Mouse (Mus musculus) intestine, postnatal 0 days (tissue): ENCODE data around the gene Vinac1. TPM values are rescaled to one million over a fixed set of nuclear protein-coding genes. Genes with fewer than 3 reads are reported as not detected.

Experiments
- ATAC-seq: fragments of 200-750 bp; cut with Nextera tagmentation; 2 replicates; pipeline ENCODE4 v1.8.0; 2017; ENCODE audit warnings: mild to moderate bottlenecking, moderate TSS enrichment, moderate library complexity
- H3K27ac ChIP-seq: fragments of 300-500 bp; sonication (generic); 2 replicates; pipeline ENCODE4 v1.5.1; 2014; ENCODE audit warnings: mild to moderate bottlenecking, low read depth, low read length, moderate library complexity
- H3K27me3 ChIP-seq: fragments of 300-500 bp; sonication (generic); replicated peaks from 2 replicates; pipeline ENCODE4 v1.6.1; 2014; ENCODE audit warnings: low read length, mixed read lengths; ENCODE audit not compliant: control insufficient read depth, insufficient read depth
- H3K36me3 ChIP-seq: fragments of 300-500 bp; sonication (generic); 2 replicates; pipeline ENCODE4 v1.6.1; 2014; ENCODE audit warnings: mild to moderate bottlenecking, moderate library complexity; ENCODE audit not compliant: control insufficient read depth, insufficient read depth
- H3K4me1 ChIP-seq: fragments of 300-500 bp; sonication (generic); replicated peaks from 2 replicates; pipeline ENCODE4 v1.6.1; 2014; ENCODE audit warnings: antibody characterized with exemption, low read length, mixed read lengths; ENCODE audit not compliant: control insufficient read depth, insufficient read depth
- H3K4me2 ChIP-seq: fragments of 300-500 bp; sonication (generic); replicated peaks from 2 replicates; pipeline ENCODE4 v1.6.1; 2014; ENCODE audit warnings: low read depth, mild to moderate bottlenecking, moderate library complexity
- H3K4me3 ChIP-seq: fragments of 300-500 bp; sonication (generic); 2 replicates; pipeline ENCODE4 v1.5.1; 2014; ENCODE audit warnings: low read depth, low read length
- H3K9ac ChIP-seq: fragments of 300-500 bp; sonication (generic); 2 replicates; pipeline ENCODE4 v1.6.1; 2014; ENCODE audit warnings: mild to moderate bottlenecking, low read depth, low read length
- H3K9me3 ChIP-seq: fragments of 300-500 bp; sonication (generic); 2 replicates; pipeline ENCODE4 v1.6.1; 2016; ENCODE audit warnings: mixed run types; ENCODE audit not compliant: control insufficient read depth
- CTCF ChIP-seq: sonication (generic); IDR thresholded peaks from 2 replicates; pipeline ENCODE4 v1.5.1; 2016; ENCODE audit warnings: low read depth, mild to moderate bottlenecking, control low read depth, antibody characterized with exemption, moderate library complexity
- WGBS: fragments of 180-500 bp; shearing (Covaris S2); extraction: QIAGEN DNeasy Blood & Tissue Kit; methylation state at CpG from one replicate; pipeline ENCODE4 v1.1.7; 2014; 5-methylcytosine and 5-hydroxymethylcytosine counted together
- polyA plus RNA-seq: library from polyadenylated mRNA; unstranded; fragments of >200 nt; fragmentation: Nextera tagmentation; extraction: Ambion mirVana; gene quantifications from 2 replicates; pipeline ENCODE4 v1.2.1, GENCODE M21; 2015

Gene Vinac1
- polyA plus RNA-seq, 1 experiment from 2014 or later: not detected

GRCm38 (mm10) chr2:129052451-129052983 lies 4.5 kb upstream of the Vinac1 start:
- no peaks in the 10 kb centered on the region for H3K36me3 ChIP-seq
- H3K9ac ChIP-seq: no peak overlapping the region
- H3K4me3 ChIP-seq: no peak overlapping the region
- 0 out of 2 replicates have a peak, but pooled peaks cover 4% of the 10 kb centered on the region for H3K9me3 ChIP-seq
- 48% methylated on average over 4 of the region's 4 CpGs for WGBS
- H3K27ac ChIP-seq: no peak overlapping the region
- ATAC-seq: no peak
- no peak for TF ChIP-seq CTCF
- H3K4me1 ChIP-seq: no peaks in the 10 kb centered on the region
- H3K27me3 ChIP-seq: no peaks in the 10 kb centered on the region; the same call in 1 of the 2 replicates
- H3K4me2 ChIP-seq: no peak overlapping the region

- no peak for ATAC-seq
- H3K4me2 ChIP-seq: no peak overlapping the region
- WGBS: 60% methylated on average over 4 of the region's 4 CpGs
- H3K4me1 ChIP-seq: no peaks in the 10 kb centered on the region; the same call in 1 of the 2 replicates
- H3K36me3 ChIP-seq: no peaks in the 10 kb centered on the region
- no peaks in the 10 kb centered on the region for H3K9me3 ChIP-seq
- no peak overlapping the region for H3K27ac ChIP-seq
- H3K27me3 ChIP-seq: no peaks in the 10 kb centered on the region
- no peak overlapping the region for H3K9ac ChIP-seq
- no peak for TF ChIP-seq CTCF
- H3K4me3 ChIP-seq: no peak overlapping the region
Observed at GRCm38 (mm10) chr2:129046846-129047196, 1.2 kb downstream of the Vinac1 start.

- no peak overlapping the region for H3K4me2 ChIP-seq
- H3K4me3 ChIP-seq: no peak overlapping the region
- H3K9me3 ChIP-seq: no peaks in the 10 kb centered on the region
- H3K36me3 ChIP-seq: no peaks in the 10 kb centered on the region
- no peak for TF ChIP-seq CTCF
- no peaks in the 10 kb centered on the region for H3K27me3 ChIP-seq
- H3K4me1 ChIP-seq: no peaks in the 10 kb centered on the region; the same call in 1 of the 2 replicates
- H3K27ac ChIP-seq: no peak overlapping the region
- 45% methylated on average over 6 of the region's 6 CpGs for WGBS
- no peak overlapping the region for H3K9ac ChIP-seq
- no peak for ATAC-seq
Observed at GRCm38 (mm10) chr2:129046172-129046845, 1.7 kb downstream of the Vinac1 start.

DNA sequence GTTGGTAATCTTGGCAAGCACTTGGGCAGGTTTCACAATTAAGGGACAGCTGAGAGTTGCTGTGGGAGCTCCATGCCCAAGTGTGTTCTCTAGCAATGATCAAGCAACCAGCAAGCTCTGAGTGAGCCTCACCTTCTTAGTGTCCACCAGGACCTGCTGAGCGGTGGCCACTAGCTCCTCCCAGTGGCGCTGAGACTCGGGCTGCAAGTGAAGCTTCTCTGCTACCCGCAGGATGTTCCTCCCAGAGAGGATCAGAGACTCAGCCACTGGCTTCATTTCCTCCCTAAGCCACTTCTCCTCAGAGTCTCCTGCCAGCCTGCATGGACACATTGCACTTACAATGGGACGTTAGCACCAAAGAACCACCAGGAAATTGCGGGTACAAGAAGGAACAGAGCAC lies 7.4 kb downstream of the Vinac1 start:
- no peak overlapping the region for H3K27ac ChIP-seq
- no peak overlapping the region for H3K4me2 ChIP-seq
- TF ChIP-seq CTCF: peak; percentile 53
- no peak overlapping the region for H3K9ac ChIP-seq
- H3K9me3 ChIP-seq: no peaks in the 10 kb centered on the region
- 29% methylated on average over 6 of the region's 6 CpGs for WGBS
- peaks cover 37% of the 10 kb centered on the region for H3K27me3 ChIP-seq
- H3K4me3 ChIP-seq: no peak overlapping the region
- ATAC-seq: no peak
- no peaks in the 10 kb centered on the region for H3K4me1 ChIP-seq
- H3K36me3 ChIP-seq: no peaks in the 10 kb centered on the region

GRCm38 (mm10) chr2:129038937-129039631 lies 8.9 kb downstream of the Vinac1 start:
- H3K27ac ChIP-seq: no peak overlapping the region
- H3K9me3 ChIP-seq: no peaks in the 10 kb centered on the region
- peak overlapping the region; percentile 33 for H3K4me3 ChIP-seq
- no peaks in the 10 kb centered on the region for H3K4me1 ChIP-seq
- 3% methylated on average over 62 of the region's 62 CpGs for WGBS
- H3K36me3 ChIP-seq: no peaks in the 10 kb centered on the region
- no peak overlapping the region for H3K9ac ChIP-seq
- peaks cover 37% of the 10 kb centered on the region for H3K27me3 ChIP-seq
- peak overlapping the region; percentile 71 for H3K4me2 ChIP-seq
- peak; percentile 22; the same call in 1 of the 2 replicates for ATAC-seq
- no peak for TF ChIP-seq CTCF

DNA sequence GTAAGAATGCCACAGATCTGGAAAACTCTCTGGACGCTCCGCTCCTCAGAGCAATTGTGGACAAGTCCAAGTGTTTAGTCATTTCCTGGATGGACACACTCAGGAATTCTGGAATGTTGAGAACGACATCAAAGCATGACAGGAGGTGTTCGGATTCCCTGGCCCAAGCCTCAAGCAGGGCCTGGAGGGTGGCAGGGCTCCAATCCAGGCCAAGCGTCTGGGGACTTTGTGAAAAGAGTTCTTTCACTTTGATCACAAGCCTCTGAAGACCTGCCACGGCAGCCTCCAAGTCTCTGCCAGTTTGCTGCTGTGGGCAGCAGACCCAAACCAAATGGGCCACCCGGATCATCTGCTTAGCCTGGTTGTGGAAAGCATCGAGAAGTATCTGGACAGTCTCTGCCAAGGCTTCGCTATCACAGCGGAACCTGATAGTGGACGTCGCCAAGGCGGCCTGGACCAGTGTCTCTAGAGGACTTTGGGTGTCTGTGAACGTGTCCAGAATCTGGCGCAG lies 9.5 kb downstream of the Vinac1 start:
- ATAC-seq: no peak

More for the DNA sequence above, 9.5 kb downstream of the Vinac1 start:
- H3K4me1 ChIP-seq: no peaks in the 10 kb centered on the region
- no peak overlapping the region for H3K9ac ChIP-seq
- H3K4me2 ChIP-seq: peak overlapping the region; percentile 71
- no peaks in the 10 kb centered on the region for H3K9me3 ChIP-seq
- no peak overlapping the region for H3K27ac ChIP-seq
- WGBS: 31% methylated on average over 15 of the region's 15 CpGs
- TF ChIP-seq CTCF: no peak
- H3K27me3 ChIP-seq: peaks cover 37% of the 10 kb centered on the region
- peak overlapping the region; percentile 33 for H3K4me3 ChIP-seq
- no peaks in the 10 kb centered on the region for H3K36me3 ChIP-seq
